Mouse (Mus musculus) cortical plate, adult 2 months (tissue): ENCODE results near the gene Pip5k1b.

Experiments
- CTCF ChIP-seq: fragments of 200-500 bp; IDR thresholded peaks from 2 replicates; pipeline ENCODE4 v1.5.1; 2011; ENCODE audit warnings: mild to moderate bottlenecking, control low read depth, low read length; ENCODE audit not compliant: insufficient read depth; ENCODE audit errors: extremely low read depth
- POLR2A ChIP-seq: fragments of 200-500 bp; IDR thresholded peaks from 2 replicates; pipeline ENCODE4 v1.6.1; 2011; ENCODE audit warnings: mild to moderate bottlenecking, low read length, control low read depth; ENCODE audit not compliant: insufficient read depth; ENCODE audit errors: extremely low read depth

GRCm38 (mm10) chr19:24444322-24444721 is 111.3 kb downstream of the Pip5k1b start:
- TF ChIP-seq POLR2A (no peak), CTCF (no peak)
